Mouse (Mus musculus) thymus, postnatal 10 days (tissue): Measurements from ENCODE around the gene Ccdc73.
A peak's percentile ranks its signal among the peaks of the same experiment; 100 is the strongest.
"Not testable (repeated sequence)": the region's sequence is repeated elsewhere in the genome, so short reads cannot be mapped to it uniquely, and the experiment has no call there.

Source experiments
- DNase-seq, 2 experiments: peaks; one replicate each; pipeline ENCODE4 v3.0.0; 2021; ENCODE audit warnings: low spot score in 2 of 2

The Ccdc73 gene

GRCm38 (mm10) chr2:104869101-104869500 lies 1.5 kb downstream of the Ccdc73 start:
- no peak for DNase-seq

GRCm38 (mm10) chr2:104878794-104879193 lies 11.2 kb downstream of the Ccdc73 start:
- no peak for DNase-seq

GRCm38 (mm10) chr2:104886109-104886508 lies 18.5 kb downstream of the Ccdc73 start:
- no peak for DNase-seq

DNA sequence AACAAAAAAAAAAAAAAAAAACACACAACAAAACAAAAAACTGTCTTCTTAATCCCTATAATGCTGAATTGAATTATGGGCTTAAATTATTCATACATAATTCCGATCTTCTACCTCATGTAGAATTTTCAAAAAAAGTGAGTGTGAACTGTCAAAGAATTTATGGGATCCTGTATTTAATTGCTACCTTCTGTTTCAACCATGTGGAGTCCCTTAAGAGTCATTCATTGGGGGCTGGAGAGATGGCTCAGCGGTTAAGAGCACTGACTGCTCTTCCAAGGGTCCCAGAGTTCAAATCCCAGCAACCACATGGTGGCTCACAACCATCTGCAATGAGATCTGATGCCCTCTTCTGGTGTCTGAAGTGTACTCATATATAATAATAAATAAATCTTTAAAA lies 19.7 kb downstream of the Ccdc73 start:
- DNase-seq, result not testable (repeated sequence)

DNA sequence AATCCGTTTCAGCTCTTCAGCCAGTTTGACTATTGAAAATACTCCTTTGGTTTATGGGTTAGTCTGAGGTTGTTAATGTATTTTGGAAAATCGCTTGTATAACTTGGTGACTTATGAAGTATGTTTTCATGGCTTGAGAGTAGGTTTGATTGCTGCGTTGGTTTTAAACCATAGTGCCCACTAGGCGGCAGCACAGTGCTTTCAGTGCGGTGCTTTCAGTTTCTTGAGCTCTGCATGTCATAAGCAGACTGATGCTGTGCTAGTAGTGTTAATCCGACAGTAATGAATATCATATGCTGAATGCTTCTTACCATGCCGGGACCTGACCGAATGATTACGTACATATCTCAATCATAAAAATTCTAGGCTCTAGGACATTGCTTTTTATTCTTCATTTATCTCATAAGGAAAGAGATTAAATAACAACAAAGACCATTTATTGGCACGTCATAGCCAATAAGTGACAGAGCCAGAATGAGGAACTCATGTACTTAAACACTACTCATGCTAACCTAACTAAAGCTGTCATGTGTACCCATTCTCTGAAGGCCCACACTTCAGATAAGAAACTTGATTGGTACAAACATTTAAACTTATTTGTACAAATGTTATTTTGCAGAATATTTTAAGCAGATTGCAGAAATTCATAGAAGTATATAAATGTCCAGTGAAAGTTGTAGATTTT lies 20.4 kb downstream of the Ccdc73 start:
- DNase-seq, result peak; percentile 17 to 71

DNA sequence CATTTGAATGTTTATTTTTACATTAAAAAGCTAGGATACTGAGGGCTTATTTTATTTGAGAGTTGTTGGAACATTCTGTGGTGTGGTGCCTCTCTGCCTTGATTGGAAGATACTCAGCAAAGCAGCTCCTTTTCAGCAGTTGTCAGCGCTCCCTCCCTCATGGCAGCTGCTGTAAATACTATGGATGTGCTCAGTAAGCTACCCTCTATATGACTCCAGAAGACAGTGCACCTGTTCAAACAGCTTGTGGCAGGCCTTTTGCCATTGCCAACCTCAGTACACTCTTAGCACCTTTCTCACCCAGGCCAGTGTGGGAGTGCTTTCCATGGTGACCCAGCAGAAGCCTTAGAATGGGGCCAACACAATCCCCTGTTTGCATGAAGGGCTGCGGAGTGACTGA lies 32.4 kb downstream of the Ccdc73 start:
- no peak for DNase-seq

DNA sequence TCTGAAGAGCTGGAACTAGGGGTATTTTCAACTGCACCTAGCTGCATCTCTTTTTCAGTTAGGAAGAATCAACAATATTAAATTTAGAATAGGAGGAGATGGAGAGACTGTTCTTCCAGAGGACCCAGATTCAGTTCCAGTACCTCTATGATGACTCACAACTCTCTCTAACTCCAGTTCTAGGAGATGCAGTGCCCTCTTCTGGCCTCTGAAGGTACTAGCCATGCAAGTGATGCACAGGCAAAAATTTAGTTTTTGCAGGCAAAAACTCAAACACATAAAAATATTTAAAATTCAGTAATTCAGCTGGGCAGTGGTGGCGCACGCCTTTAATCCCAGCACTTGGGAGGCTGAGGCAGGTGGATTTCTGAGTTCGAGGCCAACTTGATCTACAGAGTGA lies 48.1 kb downstream of the Ccdc73 start:
- peak in 1 of 2 experiments; percentile 7 for DNase-seq

DNA sequence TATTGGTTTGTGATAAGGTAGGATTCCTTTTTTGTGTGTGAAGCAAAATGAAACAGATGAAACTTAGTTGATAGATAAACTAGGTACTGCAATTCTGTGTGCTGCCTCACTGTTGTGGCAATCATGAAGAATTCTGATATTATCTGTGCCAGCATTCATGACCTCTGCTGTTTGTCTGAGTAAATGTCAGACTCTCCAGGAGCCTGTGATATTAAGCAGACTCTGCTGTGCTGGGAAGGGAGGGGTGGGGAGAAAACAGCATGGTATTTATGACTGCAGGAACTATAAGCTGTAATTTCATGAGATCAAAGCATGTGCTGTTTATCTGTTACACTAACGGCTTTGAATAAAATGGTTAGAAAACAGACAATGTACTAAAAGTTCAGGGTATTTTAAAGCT lies 96.9 kb downstream of the Ccdc73 start:
- DNase-seq, result no peak

GRCm38 (mm10) chr2:104981712-104982111 lies 114.1 kb downstream of the Ccdc73 start:
- no peak for DNase-seq

- DNase-seq, result no peak
These were observed 118.2 kb downstream of the Ccdc73 start for GRCm38 (mm10) chr2:104985796-104986195.

DNA sequence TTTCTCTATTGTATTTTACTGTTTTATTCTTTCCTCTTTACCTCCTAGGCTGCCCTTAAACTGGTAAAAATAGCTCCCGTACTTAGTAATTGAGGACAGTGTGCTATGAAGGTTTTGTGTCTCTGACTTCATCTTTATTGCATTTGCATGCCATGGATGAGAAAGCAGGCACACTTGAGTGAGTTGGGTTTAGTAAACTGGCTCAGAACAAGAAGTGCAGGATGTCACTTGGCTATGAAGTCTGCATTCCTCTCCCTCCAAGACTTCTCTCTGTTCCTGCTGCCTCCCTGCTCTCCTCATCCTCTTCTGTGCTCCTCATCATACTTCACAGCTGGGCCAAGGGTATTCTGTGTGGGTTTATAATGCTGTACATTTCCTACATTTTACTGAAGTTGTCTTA lies 121.4 kb downstream of the Ccdc73 start:
- no peak for DNase-seq

- DNase-seq, result no peak
These were observed 126.8 kb downstream of the Ccdc73 start for GRCm38 (mm10) chr2:104994436-104994835.

GRCm38 (mm10) chr2:104996201-104996600 lies 128.6 kb downstream of the Ccdc73 start:
- no peak for DNase-seq

GRCm38 (mm10) chr2:105007236-105007635 lies 139.6 kb downstream of the Ccdc73 start:
- DNase-seq, result no peak

DNA sequence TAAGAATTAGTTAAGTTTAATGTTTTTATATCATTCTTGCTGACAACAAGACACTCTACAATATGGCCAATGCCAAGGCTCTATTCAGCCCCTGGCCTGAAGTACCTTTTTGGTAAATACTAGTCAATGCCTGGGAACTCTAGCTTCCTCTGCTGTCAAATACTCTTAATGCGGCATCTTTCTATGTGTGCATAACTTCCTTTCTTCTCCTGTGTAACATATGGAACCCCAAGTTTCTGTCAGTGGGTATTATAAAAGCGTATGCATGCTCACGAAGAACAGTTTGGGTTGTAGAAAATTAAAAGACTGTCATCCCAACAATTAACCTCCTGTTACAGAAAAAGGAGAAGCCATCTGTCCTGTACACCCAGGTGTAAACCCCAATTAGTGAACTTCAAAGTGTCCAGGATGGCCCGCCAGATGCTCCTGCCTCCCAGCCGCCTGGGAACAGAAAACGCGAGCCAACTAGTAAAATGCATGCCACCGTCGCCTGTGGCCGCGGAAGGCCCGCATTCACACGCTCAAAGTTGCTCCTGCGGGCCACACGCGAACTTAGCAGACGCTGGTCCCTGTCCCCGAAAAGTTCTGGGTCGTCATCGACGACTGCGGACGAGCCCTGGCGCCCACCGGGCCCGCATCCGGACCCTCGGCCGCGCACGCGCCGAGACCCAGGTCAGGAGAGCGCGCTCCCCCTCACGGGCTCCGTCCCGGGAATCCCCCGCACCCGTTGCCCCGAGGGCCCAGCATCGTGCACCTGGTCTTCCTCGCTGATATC lies 148.8 kb downstream of the Ccdc73 start:
- DNase-seq, result no peak

- peak; percentile 94 to 95 for DNase-seq
These were observed 149.3 kb downstream of the Ccdc73 start, which contains the start of gene Eif3m for GRCm38 (mm10) chr2:105016967-105017287. Gene Eif3m (minus strand): TSS chr2:105017080.

- DNase-seq, result no peak
These were observed 150.2 kb downstream of the Ccdc73 start for GRCm38 (mm10) chr2:105017802-105018201.

DNA sequence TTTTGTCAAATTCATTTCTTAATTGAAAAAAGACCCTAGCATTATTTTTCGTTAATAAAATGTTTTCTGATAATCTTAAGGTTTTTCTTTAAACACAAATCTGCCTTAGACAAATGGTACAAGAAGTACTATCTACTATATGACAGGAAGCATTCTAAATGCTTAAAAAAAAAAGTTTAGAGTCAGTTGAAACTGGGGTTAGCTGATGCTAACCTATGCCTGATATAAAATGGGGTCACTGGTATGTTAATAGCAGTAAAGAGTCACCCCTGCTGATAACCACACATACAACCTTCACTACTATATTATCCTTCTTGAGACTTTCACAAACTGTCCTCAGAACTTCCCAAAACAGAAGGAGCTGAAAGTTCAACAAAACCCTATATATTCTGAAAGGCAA lies 151.9 kb downstream of the Ccdc73 start:
- no peak for DNase-seq

GRCm38 (mm10) chr2:105021256-105021655 lies 153.7 kb downstream of the Ccdc73 start:
- DNase-seq, result no peak

DNA sequence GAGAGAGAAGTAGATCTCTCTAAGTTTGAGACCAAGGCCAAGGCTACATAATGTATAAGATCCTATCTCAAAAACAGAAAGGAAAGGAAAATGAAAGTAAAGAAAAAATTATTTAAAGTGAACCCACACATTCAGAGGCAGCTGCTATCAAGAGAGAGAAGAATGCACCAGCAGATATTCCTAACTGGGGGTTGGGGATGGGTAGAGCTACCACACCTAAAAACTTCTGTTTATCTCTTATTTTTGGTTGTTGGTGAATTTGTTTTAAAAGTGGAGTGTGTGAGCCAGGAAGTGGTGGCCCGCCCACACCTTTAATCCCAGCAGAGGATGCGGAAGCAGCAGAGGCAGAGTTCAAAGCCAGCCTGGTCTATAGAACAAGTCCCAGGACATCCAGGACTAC lies 154.2 kb downstream of the Ccdc73 start:
- DNase-seq, result peak; percentile 29 to 39

- no peak for DNase-seq
These were observed 155.5 kb downstream of the Ccdc73 start for GRCm38 (mm10) chr2:105023031-105023615.

GRCm38 (mm10) chr2:105023815-105024214 lies 156.2 kb downstream of the Ccdc73 start:
- no peak for DNase-seq

GRCm38 (mm10) chr2:105025610-105026009 lies 158.0 kb downstream of the Ccdc73 start:
- DNase-seq, result not testable (repeated sequence)
